Mouse (Mus musculus) hindbrain, embryonic 13.5 days (tissue): ENCODE results near the gene Zzef1. TPM values are rescaled to one million over a fixed set of nuclear protein-coding genes. Genes with fewer than 3 reads are reported as not detected.

ENCODE experiments used
- ATAC-seq: fragments of 200-750 bp; cut with Nextera tagmentation; 2 replicates; pipeline ENCODE4 v1.8.0; 2017; ENCODE audit warnings: moderate TSS enrichment; ENCODE audit not compliant: low FRiP score
- H3K27ac ChIP-seq: fragments of 300-500 bp; sonication (generic); 2 replicates; pipeline ENCODE4 v1.5.1; 2015; ENCODE audit warnings: inconsistent platforms, mild to moderate bottlenecking, moderate library complexity
- H3K27me3 ChIP-seq: fragments of 300-500 bp; sonication (generic); 2 replicates; pipeline ENCODE4 v1.6.1; 2015; ENCODE audit warnings: mild to moderate bottlenecking, inconsistent platforms
- H3K36me3 ChIP-seq: fragments of 300-500 bp; sonication (generic); 2 replicates; pipeline ENCODE4 v1.6.1; 2015; ENCODE audit warnings: mild to moderate bottlenecking, inconsistent platforms
- H3K4me1 ChIP-seq: fragments of 300-500 bp; sonication (generic); replicated peaks from 2 replicates; pipeline ENCODE4 v1.6.1; 2015; ENCODE audit warnings: inconsistent platforms
- H3K4me2 ChIP-seq: fragments of 300-500 bp; sonication (generic); 2 replicates; pipeline ENCODE4 v1.6.1; 2015; ENCODE audit warnings: inconsistent platforms, mild to moderate bottlenecking, moderate library complexity
- H3K4me3 ChIP-seq: fragments of 300-500 bp; sonication (generic); 2 replicates; pipeline ENCODE4 v1.5.1; 2015; ENCODE audit warnings: mild to moderate bottlenecking, inconsistent platforms
- H3K9ac ChIP-seq: fragments of 300-500 bp; sonication (generic); 2 replicates; pipeline ENCODE4 v1.6.1; 2015; ENCODE audit warnings: mild to moderate bottlenecking, inconsistent platforms
- H3K9me3 ChIP-seq: fragments of 300-500 bp; sonication (generic); 2 replicates; pipeline ENCODE4 v1.6.1; 2016; ENCODE audit warnings: inconsistent platforms
- WGBS: fragments of 180-500 bp; shearing (Covaris S2); methylation state at CpG from one replicate; pipeline ENCODE4 v1.1.7; 2015; 5-methylcytosine and 5-hydroxymethylcytosine counted together
- polyA plus RNA-seq: library from polyadenylated mRNA; unstranded; fragments of >200 nt; fragmentation: Nextera tagmentation; extraction: Ambion mirVana; gene quantifications from 2 replicates; pipeline ENCODE4 v1.2.1, GENCODE M21; 2015

Gene Zzef1
- polyA plus RNA-seq, 1 experiment from 2014 or later = 14.2 TPM

DNA sequence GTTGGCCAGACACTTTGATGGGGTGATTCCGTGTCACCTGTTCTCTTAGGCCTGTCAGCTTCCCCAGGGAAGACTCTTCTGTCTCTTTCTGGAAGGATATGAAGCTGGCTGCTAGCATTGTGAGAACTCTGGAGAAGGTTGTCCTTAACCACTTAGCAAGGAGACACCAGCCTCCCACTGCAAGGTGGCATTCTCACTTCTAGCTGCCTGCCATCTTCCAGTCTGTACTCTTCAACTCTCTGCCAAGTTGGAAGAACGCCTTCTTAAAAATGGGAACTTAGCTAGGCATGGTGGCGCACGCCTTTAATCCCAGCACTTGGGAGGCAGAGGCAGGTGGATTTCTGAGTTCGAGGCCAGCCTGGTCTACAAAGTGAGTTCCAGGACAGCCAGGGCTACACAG lies 17.7 kb downstream of the Zzef1 start:
- Histone ChIP-seq H3K4me2 (no peak overlapping the region), H3K9me3 (no peaks in the 10 kb centered on the region), H3K36me3 (peaks cover 5% of the 10 kb centered on the region), H3K9ac (no peak overlapping the region), H3K27me3 (no peaks in the 10 kb centered on the region), H3K27ac (no peak overlapping the region), H3K4me3 (no peak overlapping the region), H3K4me1 (no peaks in the 10 kb centered on the region)
- 97% methylated on average over 5 of the region's 5 CpGs for WGBS
- ATAC-seq = no peak

DNA sequence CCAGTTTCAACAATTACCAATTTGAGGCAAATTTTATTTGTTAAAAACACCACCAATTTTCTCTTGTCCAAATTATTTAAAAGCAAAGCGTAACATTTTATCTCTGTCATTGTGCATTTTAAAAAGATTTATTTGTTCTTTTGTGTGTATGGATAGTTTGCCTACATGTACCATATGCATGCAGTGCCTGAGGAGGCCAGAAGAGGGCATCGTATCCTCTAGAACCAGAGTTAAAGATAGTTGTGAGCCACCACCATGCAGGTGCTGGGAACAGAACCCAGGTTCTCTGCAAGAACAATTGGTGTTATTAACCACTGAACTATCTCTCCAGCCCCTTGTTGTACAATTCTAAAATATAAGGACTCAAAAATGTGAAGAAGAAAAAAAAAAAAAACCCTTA lies 18.2 kb downstream of the Zzef1 start:
- Histone ChIP-seq H3K27ac (no peak overlapping the region), H3K4me1 (no peaks in the 10 kb centered on the region), H3K9me3 (no peaks in the 10 kb centered on the region), H3K9ac (no peak overlapping the region), H3K36me3 (peaks cover 10% of the 10 kb centered on the region), H3K4me3 (no peak overlapping the region), H3K4me2 (no peak overlapping the region), H3K27me3 (no peaks in the 10 kb centered on the region)
- no peak for ATAC-seq
- 78% methylated on average over 2 of the region's 2 CpGs for WGBS

DNA sequence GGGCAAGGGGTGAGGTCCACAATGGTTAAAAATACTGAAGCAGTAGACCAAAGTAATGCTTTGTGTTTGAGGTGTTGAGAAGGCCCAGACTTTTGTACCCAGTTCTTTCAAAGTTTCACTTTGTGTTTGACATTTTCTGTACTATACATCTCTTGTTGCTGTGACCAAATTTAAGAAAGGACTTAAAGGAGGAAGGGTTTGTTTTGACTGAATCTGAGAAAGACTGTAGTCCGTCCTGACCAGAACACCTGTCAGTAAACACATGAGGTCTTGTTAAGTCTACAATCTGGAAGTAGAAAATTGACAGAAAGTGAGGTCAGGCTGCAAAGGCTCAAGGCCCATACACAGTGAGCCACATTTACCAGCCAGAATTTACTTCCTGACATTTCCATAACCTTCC lies 20.8 kb downstream of the Zzef1 start:
- no peaks in the 10 kb centered on the region for H3K4me1 ChIP-seq
- no peak overlapping the region for H3K9ac ChIP-seq
- 100% methylated on average over 1 of the region's 1 CpGs for WGBS
- no peaks in the 10 kb centered on the region for H3K27me3 ChIP-seq
- no peaks in the 10 kb centered on the region for H3K9me3 ChIP-seq
- no peak for ATAC-seq
- H3K4me3 ChIP-seq = no peak overlapping the region
- H3K27ac ChIP-seq = no peak overlapping the region
- peaks cover 32% of the 10 kb centered on the region for H3K36me3 ChIP-seq
- H3K4me2 ChIP-seq = no peak overlapping the region

DNA sequence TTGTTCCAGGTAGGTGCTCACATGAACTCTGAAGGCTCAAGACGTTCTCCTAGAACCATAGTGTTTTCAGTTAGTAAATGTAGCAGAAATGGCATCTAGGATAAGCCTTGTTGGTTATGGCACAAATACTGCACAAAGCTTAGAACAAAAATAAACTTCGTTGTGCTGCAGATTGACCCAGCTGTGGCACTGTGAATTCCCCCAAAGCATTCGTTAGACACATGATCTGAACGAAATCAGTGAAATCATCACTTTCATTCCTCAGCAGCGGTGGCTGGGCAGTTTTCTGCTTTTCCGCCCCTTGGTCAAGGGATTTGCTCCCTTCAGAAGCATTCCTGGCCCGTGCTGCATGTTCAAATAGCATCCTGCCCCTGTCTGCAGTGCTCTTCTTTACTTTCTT lies 22.0 kb downstream of the Zzef1 start:
- Histone ChIP-seq H3K36me3 (peaks cover 42% of the 10 kb centered on the region), H3K27ac (no peak overlapping the region), H3K9me3 (no peaks in the 10 kb centered on the region), H3K4me2 (no peak overlapping the region), H3K27me3 (no peaks in the 10 kb centered on the region), H3K4me1 (no peaks in the 10 kb centered on the region), H3K9ac (no peak overlapping the region), H3K4me3 (no peak overlapping the region)
- ATAC-seq = no peak
- WGBS = 92% methylated on average over 7 of the region's 7 CpGs

DNA sequence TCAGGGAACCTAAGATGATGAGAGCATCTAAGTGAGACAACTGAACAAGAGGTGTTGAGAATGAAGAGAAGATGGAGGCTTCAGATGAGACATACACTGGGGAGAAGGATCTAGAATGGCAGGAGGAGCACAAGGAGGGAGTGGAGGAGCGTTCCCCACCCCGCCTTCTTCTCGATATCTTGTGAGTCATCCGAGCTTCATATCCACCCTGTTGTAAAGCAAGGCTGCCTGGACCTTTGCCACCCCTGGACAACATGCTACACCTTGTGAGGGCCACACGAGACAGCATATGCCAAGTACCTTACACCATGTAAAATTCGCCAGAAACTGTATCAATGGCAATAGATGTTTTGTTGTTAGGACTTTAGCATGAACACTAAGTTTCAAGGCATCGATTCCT lies 25.0 kb downstream of the Zzef1 start:
- H3K9me3 ChIP-seq = no peaks in the 10 kb centered on the region
- H3K36me3 ChIP-seq = peaks cover 66% of the 10 kb centered on the region
- no peak overlapping the region for H3K4me3 ChIP-seq
- H3K27me3 ChIP-seq = no peaks in the 10 kb centered on the region
- ATAC-seq = no peak
- H3K4me2 ChIP-seq = no peak overlapping the region
- 95% methylated on average over 7 of the region's 7 CpGs for WGBS
- no peak overlapping the region for H3K27ac ChIP-seq
- H3K9ac ChIP-seq = no peak overlapping the region
- H3K4me1 ChIP-seq = no peaks in the 10 kb centered on the region

DNA sequence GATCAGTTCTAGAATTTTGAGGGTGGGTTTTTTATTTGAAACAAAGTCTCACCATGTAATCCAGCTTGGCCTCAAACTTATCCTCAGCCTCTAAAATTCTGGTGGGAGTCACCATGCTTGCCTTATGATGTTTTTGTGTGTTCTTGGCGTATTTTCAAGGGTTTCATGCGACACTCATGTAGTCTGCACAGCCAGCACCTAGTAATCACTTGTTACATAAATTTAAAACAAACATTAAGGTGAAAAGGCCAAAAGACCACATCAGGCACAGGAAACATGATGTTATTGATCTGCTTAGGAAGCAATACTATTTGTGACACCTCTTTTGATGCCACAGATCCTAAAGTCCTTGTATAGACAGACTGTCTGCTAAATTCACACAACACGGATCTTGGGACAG lies 33.8 kb downstream of the Zzef1 start:
- no peak for ATAC-seq
- WGBS = 95% methylated on average over 3 of the region's 3 CpGs
- H3K36me3 ChIP-seq = peaks cover 87% of the 10 kb centered on the region

DNA sequence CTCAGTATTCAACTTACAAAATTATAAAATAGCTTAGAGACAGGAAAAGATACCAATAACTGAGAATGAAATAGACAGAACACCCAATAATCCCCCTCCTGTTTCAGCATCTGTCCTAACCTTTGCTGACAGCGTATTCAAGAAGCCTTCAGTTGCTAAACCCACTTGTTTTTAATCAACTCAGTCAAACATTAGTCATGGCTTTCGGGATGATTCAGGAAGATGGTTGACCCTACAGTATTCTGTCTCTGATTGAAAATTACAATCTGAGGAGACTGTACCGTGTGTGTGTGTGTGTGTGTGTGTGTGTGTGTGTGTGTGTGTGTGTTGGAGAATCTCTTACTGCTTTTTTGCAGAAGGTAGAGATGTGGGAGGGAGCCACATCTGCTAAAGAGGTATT lies 46.7 kb downstream of the Zzef1 start:
- H3K27me3 ChIP-seq = no peaks in the 10 kb centered on the region
- ATAC-seq = no peak
- no peak overlapping the region for H3K4me2 ChIP-seq
- H3K36me3 ChIP-seq = peaks cover 71% of the 10 kb centered on the region
- no peaks in the 10 kb centered on the region for H3K4me1 ChIP-seq
- H3K4me3 ChIP-seq = no peak overlapping the region
- H3K9ac ChIP-seq = no peak overlapping the region
- no peak overlapping the region for H3K27ac ChIP-seq
- H3K9me3 ChIP-seq = no peaks in the 10 kb centered on the region
- WGBS = 91% methylated on average over 3 of the region's 3 CpGs

More for the DNA sequence above, 33.8 kb downstream of the Zzef1 start:
- Histone ChIP-seq H3K27me3 (no peaks in the 10 kb centered on the region), H3K9ac (no peak overlapping the region), H3K9me3 (no peaks in the 10 kb centered on the region), H3K4me3 (no peak overlapping the region), H3K4me2 (no peak overlapping the region), H3K27ac (no peak overlapping the region), H3K4me1 (no peaks in the 10 kb centered on the region)

DNA sequence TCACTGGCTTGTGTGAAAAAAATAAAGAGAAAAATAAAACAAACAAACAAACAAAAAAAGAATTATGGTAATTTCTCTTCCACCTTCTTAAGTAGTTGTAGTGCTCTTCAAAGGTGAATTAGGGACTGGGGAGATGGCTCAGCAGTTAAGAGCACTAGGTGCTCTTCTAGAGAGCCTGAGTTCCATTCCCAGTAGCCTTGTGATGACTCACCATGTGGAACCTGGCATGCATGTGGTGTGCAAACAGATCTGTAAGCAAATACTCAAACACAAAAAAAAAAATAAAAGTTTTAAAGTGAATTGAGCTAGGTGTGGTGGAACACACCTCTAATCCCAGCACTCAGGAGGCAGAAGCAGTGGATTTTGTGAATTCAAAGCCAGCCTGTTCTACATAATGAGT lies 47.5 kb downstream of the Zzef1 start:
- no peaks in the 10 kb centered on the region for H3K27me3 ChIP-seq
- no peaks in the 10 kb centered on the region for H3K9me3 ChIP-seq
- no peak overlapping the region for H3K4me3 ChIP-seq
- H3K27ac ChIP-seq = no peak overlapping the region
- no peaks in the 10 kb centered on the region for H3K4me1 ChIP-seq
- H3K4me2 ChIP-seq = no peak overlapping the region
- H3K9ac ChIP-seq = no peak overlapping the region
- no peak for ATAC-seq
- H3K36me3 ChIP-seq = peaks cover 77% of the 10 kb centered on the region

DNA sequence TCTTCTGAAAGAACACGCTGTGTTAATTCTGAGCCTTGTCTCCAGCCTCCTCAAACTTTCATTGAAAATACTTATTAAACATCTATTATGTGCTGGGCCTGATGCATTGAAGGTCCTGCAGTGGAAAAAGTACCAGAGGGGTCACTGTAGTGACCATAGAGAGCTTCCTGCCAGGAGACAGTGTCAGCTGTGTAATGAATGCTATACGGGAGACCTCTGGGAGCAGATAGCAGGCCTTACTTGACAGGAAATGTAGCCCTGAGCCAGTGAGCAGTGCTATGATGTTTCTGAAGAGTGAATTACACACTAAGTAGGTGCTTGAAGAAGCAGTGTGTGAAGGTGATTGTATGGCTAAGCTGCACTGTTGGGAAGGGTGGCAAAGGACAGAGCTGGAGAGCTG lies 49.5 kb downstream of the Zzef1 start:
- Histone ChIP-seq H3K4me3 (no peak overlapping the region), H3K27me3 (no peaks in the 10 kb centered on the region), H3K9ac (no peak overlapping the region), H3K27ac (no peak overlapping the region), H3K4me2 (no peak overlapping the region), H3K9me3 (no peaks in the 10 kb centered on the region), H3K4me1 (no peaks in the 10 kb centered on the region), H3K36me3 (peaks cover 79% of the 10 kb centered on the region)
- ATAC-seq = no peak
- 95% methylated on average over 2 of the region's 2 CpGs for WGBS

DNA sequence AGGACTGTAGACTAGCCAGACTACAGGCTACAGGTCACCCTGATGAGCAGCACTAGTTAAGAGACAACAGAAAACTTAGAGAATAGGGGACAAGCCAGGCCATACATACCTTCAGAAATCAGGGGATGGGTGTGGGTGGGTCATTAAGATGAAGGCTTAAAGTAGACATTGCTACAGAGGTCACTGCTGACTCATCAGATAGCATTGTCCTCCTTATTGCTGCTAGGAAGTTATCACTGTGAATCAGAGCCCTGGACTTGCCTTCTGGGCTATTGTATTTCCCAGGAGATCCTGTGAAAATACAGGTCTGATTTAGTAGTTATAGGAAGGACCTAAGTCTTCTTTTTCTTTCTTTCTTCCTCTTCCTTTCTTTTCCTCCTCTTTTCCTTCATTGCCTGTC lies 50.7 kb downstream of the Zzef1 start:
- H3K4me2 ChIP-seq = no peak overlapping the region
- H3K27me3 ChIP-seq = no peaks in the 10 kb centered on the region
- no peak overlapping the region for H3K9ac ChIP-seq
- no peaks in the 10 kb centered on the region for H3K9me3 ChIP-seq
- peaks cover 85% of the 10 kb centered on the region for H3K36me3 ChIP-seq
- no peak overlapping the region for H3K27ac ChIP-seq
- H3K4me3 ChIP-seq = no peak overlapping the region
- H3K4me1 ChIP-seq = no peaks in the 10 kb centered on the region
- no peak for ATAC-seq

DNA sequence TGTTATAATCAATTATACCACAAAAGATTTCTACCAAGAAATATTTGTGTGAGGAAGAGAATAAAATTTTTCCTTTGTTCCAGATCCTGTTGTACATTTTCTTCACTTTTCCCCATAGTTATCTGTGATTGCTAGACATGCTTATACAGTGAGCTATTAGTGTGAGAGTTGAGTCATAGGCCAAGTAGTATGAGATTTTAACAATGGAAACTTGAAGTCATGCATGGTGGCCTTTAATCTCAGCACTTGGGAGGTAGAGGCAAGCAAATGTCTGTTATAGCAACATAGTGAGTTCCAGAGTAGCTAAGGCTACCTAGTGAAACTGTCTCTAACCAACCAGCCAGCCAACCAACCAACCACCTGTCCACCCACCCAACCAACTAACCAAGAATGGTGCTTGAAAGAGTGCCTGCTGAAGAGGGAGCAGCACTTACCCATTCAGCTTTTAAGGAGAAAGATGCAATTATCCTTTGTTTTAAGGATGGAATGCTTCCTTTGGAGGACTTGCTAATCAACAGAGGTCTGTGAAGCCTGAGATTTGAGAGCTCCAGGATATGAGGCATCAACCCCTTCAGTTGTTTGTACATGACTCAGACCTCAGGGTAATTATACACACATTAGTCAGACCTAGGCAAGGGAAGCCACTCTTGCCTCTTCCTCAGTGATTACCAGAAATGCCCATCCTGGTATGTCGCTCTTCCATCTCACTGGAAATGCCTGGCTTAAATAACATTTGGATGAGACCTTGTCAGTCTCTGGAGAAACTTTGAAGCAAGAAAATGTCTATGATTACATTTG lies 52.0 kb downstream of the Zzef1 start:
- Histone ChIP-seq H3K27ac (no peak overlapping the region), H3K9me3 (no peaks in the 10 kb centered on the region), H3K4me1 (no peaks in the 10 kb centered on the region), H3K4me3 (no peak overlapping the region), H3K36me3 (peaks cover 90% of the 10 kb centered on the region), H3K4me2 (no peak overlapping the region), H3K9ac (no peak overlapping the region), H3K27me3 (no peaks in the 10 kb centered on the region)
- 98% methylated on average over 1 of the region's 1 CpGs for WGBS
- ATAC-seq = no peak

DNA sequence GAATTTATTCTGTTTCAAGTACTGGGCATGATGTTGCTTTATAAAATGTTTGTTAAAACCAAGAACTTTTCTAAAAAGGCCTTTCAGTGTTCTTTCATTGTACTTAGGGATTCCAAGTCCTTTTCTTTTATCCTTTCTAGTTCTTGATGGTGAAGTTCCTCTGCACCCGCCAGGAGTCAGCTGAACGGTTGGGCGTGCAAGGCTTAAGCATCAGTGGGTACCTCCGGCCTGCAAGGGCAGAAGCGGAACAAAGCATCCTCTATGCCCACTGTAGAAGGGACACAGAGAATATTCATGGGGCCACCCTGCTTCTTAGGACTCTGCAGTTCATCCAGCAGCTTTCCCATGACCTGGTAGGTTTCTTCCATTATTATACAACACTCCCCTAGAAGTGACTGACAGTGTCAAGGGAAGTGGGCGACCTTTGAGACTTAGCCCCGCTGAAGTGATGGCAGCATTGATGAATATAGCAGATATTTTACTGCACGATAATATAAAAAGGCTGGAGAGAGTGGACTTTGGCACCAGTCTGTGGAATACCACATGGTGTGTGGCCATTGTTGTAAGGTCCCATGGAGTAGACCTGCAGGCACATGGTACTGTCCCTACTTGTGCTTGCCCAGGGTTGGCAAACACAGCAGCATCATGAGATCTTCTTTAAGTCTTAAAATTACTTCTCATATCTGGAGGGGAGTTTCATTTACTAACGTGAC lies 54.5 kb downstream of the Zzef1 start:
- 78% methylated on average over 9 of the region's 9 CpGs for WGBS
- peaks cover 92% of the 10 kb centered on the region for H3K36me3 ChIP-seq
- H3K27ac ChIP-seq = no peak overlapping the region
- H3K9me3 ChIP-seq = no peaks in the 10 kb centered on the region
- no peak overlapping the region for H3K4me3 ChIP-seq
- no peak overlapping the region for H3K9ac ChIP-seq
- no peak; the same call in 1 of the 2 replicates for ATAC-seq
- no peaks in the 10 kb centered on the region for H3K27me3 ChIP-seq
- H3K4me2 ChIP-seq = no peak overlapping the region
- no peaks in the 10 kb centered on the region for H3K4me1 ChIP-seq

DNA sequence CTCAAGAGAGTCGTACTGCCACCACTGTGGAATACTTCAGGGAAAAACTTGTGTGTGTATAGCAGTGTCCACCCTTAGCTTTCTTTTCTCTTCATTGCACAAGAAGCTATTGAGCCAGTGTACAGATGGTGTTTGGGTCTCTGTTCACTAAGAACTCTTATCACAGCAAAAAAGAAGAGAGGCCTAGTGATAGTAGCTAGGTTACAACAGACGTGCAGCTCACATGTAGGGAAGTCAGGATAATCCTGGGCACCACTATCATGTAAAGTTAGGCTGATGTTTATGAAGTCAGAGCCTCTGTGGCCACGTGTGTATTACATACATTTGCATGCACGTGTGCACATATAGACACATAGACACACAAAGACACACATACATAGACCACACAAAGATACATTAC lies 55.2 kb downstream of the Zzef1 start:
- 87% methylated on average over 4 of the region's 4 CpGs for WGBS
- Histone ChIP-seq H3K4me2 (no peak overlapping the region), H3K9me3 (no peaks in the 10 kb centered on the region), H3K9ac (no peak overlapping the region), H3K4me1 (no peaks in the 10 kb centered on the region), H3K27me3 (no peaks in the 10 kb centered on the region), H3K36me3 (peaks cover 90% of the 10 kb centered on the region), H3K4me3 (no peak overlapping the region), H3K27ac (no peak overlapping the region)
- ATAC-seq = no peak
